Mouse (Mus musculus) erythroblast, embryonic 14.5 days (primary cell): Measurements from ENCODE around the gene Arhgap8. TPM values are rescaled to one million over a fixed set of nuclear protein-coding genes. Genes with fewer than 3 reads are reported as not detected.
"Not testable (repeated sequence)": the region's sequence is repeated elsewhere in the genome, so short reads cannot be mapped to it uniquely, and the experiment has no call there.

Experiments
- H3K27me3 ChIP-seq: 2 replicates; pipeline ENCODE4 v1.6.1; 2012; ENCODE audit warnings: inconsistent platforms; ENCODE audit not compliant: control insufficient read depth
- H3K36me3 ChIP-seq: 2 replicates; pipeline ENCODE4 v1.6.1; 2012; ENCODE audit warnings: mild to moderate bottlenecking, inconsistent platforms; ENCODE audit not compliant: control insufficient read depth
- H3K4me1 ChIP-seq: 2 replicates; pipeline ENCODE4 v1.6.1; 2012; ENCODE audit warnings: inconsistent platforms; ENCODE audit not compliant: control insufficient read depth
- H3K4me3 ChIP-seq: replicated peaks from 2 replicates; pipeline ENCODE3; 2012; ENCODE audit warnings: moderate library complexity, mild to moderate bottlenecking, inconsistent platforms
- H3K9me3 ChIP-seq: 2 replicates; pipeline ENCODE4 v1.6.1; 2012; ENCODE audit warnings: low read length, inconsistent platforms, mixed read lengths; ENCODE audit not compliant: control insufficient read depth
- GATA1 ChIP-seq: IDR thresholded peaks from 2 replicates; pipeline ENCODE4 v1.6.1; 2012; ENCODE audit warnings: low read length, inconsistent platforms, mixed read lengths
- TAL1 ChIP-seq: IDR thresholded peaks from 3 replicates; pipeline ENCODE4 v1.6.1; 2012; ENCODE audit warnings: low read length, inconsistent platforms, mixed read lengths
- polyA plus RNA-seq: library from polyadenylated mRNA; stranded (reverse); fragments of >175 nt; gene quantifications from 2 replicates; pipeline ENCODE4 v1.2.3, GENCODE M21; 2012

The Arhgap8 gene
- polyA plus RNA-seq, 1 experiment: not detected

DNA sequence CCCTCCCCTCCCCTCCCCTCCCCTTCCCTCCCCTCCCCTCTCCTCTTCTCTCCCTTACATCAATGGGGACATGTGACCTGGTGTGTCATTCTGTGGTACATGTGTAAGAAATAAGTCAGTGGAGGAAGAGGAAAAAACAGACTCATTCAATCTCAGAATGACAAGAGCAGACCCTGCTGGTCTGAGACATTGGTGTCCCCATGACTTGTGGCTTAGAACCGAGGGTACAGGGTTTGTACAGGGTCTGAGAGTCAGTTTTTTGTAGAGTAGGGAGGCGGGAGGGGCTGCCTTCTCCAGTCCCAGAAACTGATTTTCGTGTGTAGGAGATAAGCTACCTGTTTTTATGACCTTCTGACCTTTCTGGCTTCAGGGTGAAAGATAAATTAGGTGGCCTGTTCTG lies 23.5 kb downstream of the Arhgap8 start:
- Histone ChIP-seq H3K36me3 (no peaks in the 10 kb centered on the region), H3K4me3 (no peak overlapping the region), H3K9me3 (0 out of 2 replicates have a peak, but pooled peaks cover 2% of the 10 kb centered on the region), H3K4me1 (no peaks in the 10 kb centered on the region), H3K27me3 (no peaks in the 10 kb centered on the region)
- no peak for TF ChIP-seq GATA1
- TF ChIP-seq TAL1: no peak

DNA sequence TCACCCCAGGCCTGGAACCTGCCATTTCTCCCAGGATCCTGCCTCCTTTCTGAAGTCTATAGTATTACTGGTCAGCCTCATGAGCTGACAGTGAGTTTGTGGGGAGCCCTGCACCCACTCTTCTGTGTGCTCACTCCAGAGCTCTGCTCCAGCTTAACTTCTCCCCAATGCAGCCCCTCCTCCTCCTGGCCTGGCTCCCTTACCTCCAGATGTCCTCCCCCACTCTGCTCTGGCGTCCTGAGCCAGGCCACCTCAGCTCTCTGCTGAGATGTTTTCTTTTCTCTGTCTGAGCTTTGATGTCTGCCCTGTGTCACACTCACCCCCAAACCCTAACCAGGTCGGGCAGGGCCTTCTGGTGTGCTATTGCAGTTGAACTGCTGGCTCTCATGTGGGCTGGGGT lies 24.5 kb downstream of the Arhgap8 start:
- no peak overlapping the region for H3K4me3 ChIP-seq
- no peaks in the 10 kb centered on the region for H3K4me1 ChIP-seq
- 0 out of 2 replicates have a peak, but pooled peaks cover 2% of the 10 kb centered on the region for H3K9me3 ChIP-seq
- TF ChIP-seq GATA1 (no peak), TAL1 (no peak)
- H3K36me3 ChIP-seq: no peaks in the 10 kb centered on the region
- no peaks in the 10 kb centered on the region for H3K27me3 ChIP-seq

GRCm38 (mm10) chr15:84745831-84746230 lies 26.0 kb downstream of the Arhgap8 start:
- no peaks in the 10 kb centered on the region for H3K36me3 ChIP-seq
- no peaks in the 10 kb centered on the region for H3K4me1 ChIP-seq
- no peaks in the 10 kb centered on the region for H3K27me3 ChIP-seq
- no peak for TF ChIP-seq GATA1
- no peak for TF ChIP-seq TAL1
- H3K4me3 ChIP-seq: no peak overlapping the region
- H3K9me3 ChIP-seq: no peaks in the 10 kb centered on the region

GRCm38 (mm10) chr15:84754987-84755386 lies 35.1 kb downstream of the Arhgap8 start:
- H3K9me3 ChIP-seq: no peaks in the 10 kb centered on the region
- peaks cover 11% of the 10 kb centered on the region for H3K27me3 ChIP-seq
- no peaks in the 10 kb centered on the region for H3K4me1 ChIP-seq
- no peak overlapping the region for H3K4me3 ChIP-seq
- TF ChIP-seq GATA1 (no peak), TAL1 (no peak)
- no peaks in the 10 kb centered on the region for H3K36me3 ChIP-seq

- no peaks in the 10 kb centered on the region for H3K36me3 ChIP-seq
- H3K4me1 ChIP-seq: no peaks in the 10 kb centered on the region
- H3K27me3 ChIP-seq: peaks cover 11% of the 10 kb centered on the region
- no peak overlapping the region for H3K4me3 ChIP-seq
- H3K9me3 ChIP-seq: no peaks in the 10 kb centered on the region
- TF ChIP-seq TAL1 (no peak), GATA1 (no peak)
These were observed 36.6 kb downstream of the Arhgap8 start for GRCm38 (mm10) chr15:84756426-84756825.

DNA sequence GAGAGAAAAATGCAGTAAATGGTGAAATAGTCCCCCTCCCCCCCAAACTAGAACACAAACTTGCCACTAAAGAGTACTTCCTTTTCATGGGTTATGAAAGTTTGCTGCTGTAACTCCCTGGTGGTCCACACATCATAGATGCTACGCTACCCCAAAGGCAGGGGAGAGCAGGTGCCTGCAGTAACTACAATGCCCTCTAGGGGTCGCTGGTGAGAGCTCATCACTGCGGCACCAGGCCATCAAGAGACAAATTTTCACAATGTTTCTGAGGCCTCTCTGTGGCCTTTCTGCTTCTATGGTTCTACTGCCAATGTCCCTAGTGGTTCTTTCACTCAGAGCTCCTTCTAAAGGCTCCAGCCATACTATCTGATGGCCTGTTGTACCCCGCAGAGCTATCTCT lies 38.6 kb downstream of the Arhgap8 start:
- no peaks in the 10 kb centered on the region for H3K36me3 ChIP-seq
- H3K4me3 ChIP-seq: no peak overlapping the region
- no peaks in the 10 kb centered on the region for H3K4me1 ChIP-seq
- no peaks in the 10 kb centered on the region for H3K9me3 ChIP-seq
- peaks cover 11% of the 10 kb centered on the region for H3K27me3 ChIP-seq
- TF ChIP-seq GATA1: no peak
- no peak for TF ChIP-seq TAL1

DNA sequence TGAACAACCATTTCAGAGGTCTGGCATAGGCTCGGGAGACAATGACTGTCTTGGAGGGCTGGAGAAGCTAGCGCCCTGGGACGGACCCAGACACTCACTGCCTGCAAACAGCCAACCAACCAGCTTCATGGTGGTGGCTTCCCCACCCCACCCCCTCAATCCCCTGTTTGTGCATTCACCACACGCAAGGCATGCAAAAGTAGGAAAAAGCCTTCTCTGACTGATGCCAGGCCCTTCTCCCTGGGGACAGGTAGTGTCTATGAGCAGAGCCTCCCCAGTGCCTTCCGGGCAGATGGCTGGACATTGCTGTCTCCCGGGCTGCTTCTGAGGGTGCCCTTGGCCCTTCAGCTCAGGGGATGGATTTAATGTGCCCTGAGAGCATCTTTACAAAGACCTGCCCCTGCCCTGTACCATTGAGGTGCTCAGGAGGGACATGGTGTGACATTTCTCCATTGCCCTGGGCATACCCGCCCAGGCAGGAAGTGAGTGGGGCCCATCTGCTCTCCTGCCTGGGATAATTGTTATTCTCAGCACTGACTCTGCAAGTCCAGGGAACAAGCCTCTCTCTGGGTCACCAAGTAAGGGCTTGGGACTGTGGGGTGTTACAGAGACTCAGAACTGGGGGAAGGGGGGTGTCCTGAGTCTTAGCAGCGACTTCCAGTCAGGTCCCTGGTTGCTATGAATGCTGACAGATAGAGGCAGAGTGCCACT lies 43.0 kb downstream of the Arhgap8 start:
- H3K4me1 ChIP-seq: no peaks in the 10 kb centered on the region
- TF ChIP-seq TAL1 (no peak), GATA1 (no peak)
- no peak overlapping the region for H3K4me3 ChIP-seq
- no peaks in the 10 kb centered on the region for H3K36me3 ChIP-seq
- no peaks in the 10 kb centered on the region for H3K27me3 ChIP-seq
- H3K9me3 ChIP-seq: no peaks in the 10 kb centered on the region

DNA sequence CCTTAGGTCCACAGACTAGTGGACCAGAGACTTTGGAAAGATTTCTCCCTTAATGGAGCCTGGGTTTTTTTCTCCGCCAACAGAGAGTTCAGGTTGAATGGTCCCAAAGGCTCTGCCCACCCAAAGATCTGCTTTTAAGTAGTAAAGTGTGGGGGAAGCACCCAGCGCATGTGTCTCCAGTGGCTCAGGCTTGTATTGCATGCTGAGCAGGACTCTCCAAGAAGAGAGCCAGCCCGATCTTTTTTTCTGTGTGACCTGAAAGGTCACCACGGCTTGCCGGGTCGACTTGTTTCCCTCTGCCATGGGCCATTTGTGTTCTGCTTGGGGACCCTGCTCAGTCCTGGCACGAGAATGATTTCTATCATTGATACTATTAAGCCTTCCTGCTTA lies 43.6 kb downstream of the Arhgap8 start:
- TF ChIP-seq TAL1 (no peak), GATA1 (no peak)

GRCm38 (mm10) chr15:84766621-84767020 lies 46.8 kb downstream of the Arhgap8 start:
- Histone ChIP-seq H3K9me3 (no peaks in the 10 kb centered on the region), H3K4me3 (no peak overlapping the region), H3K36me3 (no peaks in the 10 kb centered on the region), H3K4me1 (no peaks in the 10 kb centered on the region), H3K27me3 (no peaks in the 10 kb centered on the region)
- TF ChIP-seq GATA1 (no peak), TAL1 (no peak)

More for the DNA sequence above, 43.6 kb downstream of the Arhgap8 start:
- Histone ChIP-seq H3K9me3 (no peaks in the 10 kb centered on the region), H3K36me3 (no peaks in the 10 kb centered on the region), H3K4me1 (no peaks in the 10 kb centered on the region), H3K27me3 (no peaks in the 10 kb centered on the region), H3K4me3 (no peak overlapping the region)

DNA sequence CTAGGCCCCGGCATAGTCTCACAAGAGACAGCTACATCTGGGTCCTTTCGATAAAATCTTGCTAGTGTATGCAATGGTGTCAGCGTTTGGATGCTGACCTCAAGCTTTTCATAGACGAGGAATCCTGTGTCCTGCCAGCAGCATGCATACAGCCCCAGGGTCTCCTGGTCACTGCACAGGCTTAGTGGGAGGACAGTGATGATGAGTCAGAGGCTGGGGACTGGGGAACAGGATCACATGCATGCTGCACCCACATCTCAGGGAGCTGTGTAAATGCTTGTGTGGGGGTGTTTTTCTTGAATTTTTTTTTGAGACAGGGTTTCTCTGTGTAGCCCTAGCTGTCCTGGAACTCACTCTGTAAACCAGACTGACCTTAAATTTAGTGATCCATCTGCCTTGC lies 48.7 kb downstream of the Arhgap8 start:
- H3K4me3 ChIP-seq, H3K9me3 ChIP-seq, H3K27me3 ChIP-seq, H3K4me1 ChIP-seq, H3K36me3 ChIP-seq: not testable (repeated sequence)
